Mouse (Mus musculus) spleen, adult 12 weeks (tissue): ENCODE results near the gene Nuak1.

ENCODE experiments used
- DNase-seq: peaks from one replicate; pipeline ENCODE4 v3.0.0; 2022; ENCODE audit warnings: low spot score

The Nuak1 gene

GRCm38 (mm10) chr10:84381276-84381798, 59.1 kb downstream of the Nuak1 start:
- DNase-seq = no peak

- no peak for DNase-seq
These were observed 61.0 kb downstream of the Nuak1 start for GRCm38 (mm10) chr10:84379366-84379765.

DNA sequence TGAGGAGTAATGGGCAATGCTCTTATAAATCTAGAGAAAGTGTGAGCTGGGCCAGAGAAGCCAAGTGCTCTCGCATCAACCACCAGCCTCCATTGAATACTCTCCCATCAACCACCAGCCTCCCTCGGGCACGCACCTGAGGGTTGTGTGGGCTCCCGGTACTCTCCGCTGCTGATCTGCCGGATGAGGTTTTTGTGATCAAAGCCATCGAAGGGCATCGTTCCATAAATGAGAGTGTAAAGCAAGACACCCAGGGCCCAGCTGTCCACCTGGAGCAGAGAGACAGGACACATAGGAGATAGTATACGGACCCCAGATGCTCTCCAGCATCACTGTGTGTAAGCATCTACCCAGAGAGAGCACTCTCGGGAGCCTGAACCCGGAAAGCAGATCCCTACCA, 62.4 kb downstream of the Nuak1 start:
- DNase-seq = no peak

GRCm38 (mm10) chr10:84376346-84376745, 64.1 kb downstream of the Nuak1 start:
- DNase-seq = no peak

GRCm38 (mm10) chr10:84374996-84375395, 65.4 kb downstream of the Nuak1 start:
- DNase-seq = no peak

DNA sequence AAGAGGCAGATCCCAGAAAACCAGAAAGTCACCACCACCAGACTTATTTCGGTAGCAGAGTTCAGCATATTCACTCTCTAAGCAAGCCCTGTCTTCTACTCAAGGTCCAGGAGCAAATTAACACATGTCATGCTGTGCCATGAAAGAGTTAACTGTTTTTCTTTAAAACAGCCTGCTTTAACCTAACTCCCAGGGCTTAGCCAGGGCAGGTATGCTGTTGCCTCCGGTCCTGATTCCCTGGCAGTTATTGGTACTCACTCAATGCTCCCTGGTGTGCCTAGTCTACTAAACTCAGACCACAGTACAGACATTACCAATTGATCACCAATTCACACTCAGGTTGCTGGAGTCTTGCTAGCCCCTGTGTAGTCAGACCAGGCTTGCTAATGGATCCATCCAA, 66.9 kb downstream of the Nuak1 start:
- no peak for DNase-seq

DNA sequence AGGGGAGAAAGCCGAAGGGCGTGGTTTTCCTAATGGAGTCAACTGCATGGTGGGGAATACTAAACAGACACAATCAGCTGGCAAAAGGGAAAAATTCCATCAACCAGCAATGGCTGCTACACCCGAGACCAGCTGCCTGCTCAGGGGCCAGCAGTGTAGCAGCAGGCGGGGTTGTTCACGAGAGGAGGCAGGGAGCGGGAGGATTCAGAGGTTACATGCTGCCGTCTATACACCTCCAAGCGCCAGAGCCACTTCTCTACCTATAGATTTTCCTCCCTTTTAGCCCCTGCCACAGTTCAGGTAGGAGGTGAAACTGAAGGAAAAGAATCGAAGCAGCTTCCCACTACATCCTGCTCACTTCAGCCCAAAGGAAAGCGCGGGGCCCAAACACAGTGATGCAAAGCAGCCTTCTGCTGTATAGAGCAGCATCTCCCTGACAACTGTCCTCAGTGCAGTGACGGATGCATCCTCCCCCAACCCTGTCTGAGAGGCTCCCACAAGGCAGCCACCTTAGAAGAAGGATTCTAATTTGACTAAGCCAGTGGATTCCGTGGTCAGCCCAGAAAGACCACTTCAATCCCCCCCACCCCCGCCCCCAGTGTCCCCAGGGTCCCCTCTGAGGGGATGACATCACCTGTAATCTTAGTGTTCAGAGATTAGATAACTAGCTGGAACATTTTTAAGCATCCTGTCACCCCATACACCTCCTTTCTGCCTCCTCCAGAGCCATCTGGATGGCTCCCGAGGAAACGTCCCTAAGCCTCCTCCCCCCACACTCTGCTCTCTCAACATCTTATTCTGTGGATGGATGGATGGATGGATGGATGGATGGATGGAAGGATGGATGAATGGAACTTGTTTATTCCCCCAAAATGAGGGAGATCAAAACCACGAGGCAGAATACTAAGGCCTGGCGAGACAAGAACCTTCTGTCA, 68.0 kb downstream of the Nuak1 start:
- no peak for DNase-seq

DNA sequence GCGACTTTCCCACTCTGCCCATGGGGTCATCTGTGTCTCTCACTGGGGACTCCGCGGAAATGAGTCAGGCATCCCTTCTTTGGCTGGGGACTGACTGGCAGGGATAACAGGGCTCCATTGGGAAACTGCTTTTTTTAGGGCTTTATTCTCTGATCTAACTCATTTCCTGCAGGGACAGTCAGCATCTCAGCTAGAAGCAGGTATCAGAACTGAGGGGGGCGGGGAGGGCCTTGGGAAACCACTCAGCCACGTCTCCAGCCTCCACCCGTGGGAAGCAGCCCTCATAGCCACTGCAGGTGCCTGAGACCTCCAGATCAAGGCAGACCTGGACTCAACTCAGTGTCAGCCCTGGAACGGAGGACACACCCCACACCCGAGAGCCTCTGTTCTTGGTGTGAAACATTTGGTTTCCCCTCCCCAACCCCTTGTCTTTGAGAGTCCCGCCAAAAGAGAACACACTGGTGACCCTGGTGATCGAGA, 68.7 kb downstream of the Nuak1 start:
- DNase-seq = no peak

- no peak for DNase-seq
These were observed 69.2 kb downstream of the Nuak1 start for GRCm38 (mm10) chr10:84371230-84371629.

- DNase-seq = no peak
These were observed 70.6 kb downstream of the Nuak1 start for GRCm38 (mm10) chr10:84369646-84370314.

- DNase-seq = no peak
These were observed 72.2 kb downstream of the Nuak1 start for GRCm38 (mm10) chr10:84368185-84368584.

- DNase-seq = no peak
These were observed 75.1 kb downstream of the Nuak1 start for GRCm38 (mm10) chr10:84365166-84365865.

- no peak for DNase-seq
These were observed 76.6 kb downstream of the Nuak1 start for GRCm38 (mm10) chr10:84363833-84364232.

DNA sequence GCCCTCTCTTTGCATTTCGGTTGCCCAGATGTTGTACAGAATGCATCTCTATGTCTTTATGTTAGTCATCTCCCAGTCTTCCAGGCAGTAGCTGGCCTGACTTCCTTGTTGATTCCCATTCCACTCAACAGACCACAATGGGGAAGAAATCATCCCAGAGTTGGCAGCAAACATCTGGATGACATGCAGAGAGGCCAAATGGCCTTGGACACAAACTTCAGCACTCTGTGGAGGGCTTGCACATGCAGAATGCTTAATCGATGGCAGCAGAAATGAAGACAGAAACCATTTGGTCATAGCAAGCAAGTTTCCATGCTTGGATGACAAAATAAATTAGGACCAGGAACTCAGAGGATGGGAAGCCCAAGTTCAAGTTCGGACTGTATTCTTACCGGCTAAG, 79.4 kb downstream of the Nuak1 start:
- no peak for DNase-seq

DNA sequence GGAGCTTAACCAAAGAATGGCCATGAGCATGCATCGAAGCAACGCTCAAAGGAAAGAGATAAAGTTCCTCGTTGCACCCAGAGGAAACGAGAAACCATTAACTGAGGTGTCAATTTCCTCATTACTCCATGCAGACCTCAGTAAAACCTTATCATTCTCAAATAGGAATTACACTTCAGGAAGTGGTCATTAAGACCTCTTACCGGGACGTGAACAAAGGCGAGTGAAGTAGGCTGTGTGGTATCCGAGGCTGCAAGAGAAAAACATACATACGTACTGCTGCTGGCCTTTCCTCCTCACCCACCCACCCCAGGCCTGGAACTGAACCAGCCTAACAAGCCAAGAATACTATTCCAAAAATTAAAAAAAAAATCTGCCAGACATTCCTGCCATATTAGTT, 80.0 kb downstream of the Nuak1 start:
- no peak for DNase-seq

- DNase-seq = no peak
These were observed 81.7 kb downstream of the Nuak1 start for GRCm38 (mm10) chr10:84358738-84359120.

- DNase-seq = no peak
These were observed 82.2 kb downstream of the Nuak1 start for GRCm38 (mm10) chr10:84357997-84358737.

DNA sequence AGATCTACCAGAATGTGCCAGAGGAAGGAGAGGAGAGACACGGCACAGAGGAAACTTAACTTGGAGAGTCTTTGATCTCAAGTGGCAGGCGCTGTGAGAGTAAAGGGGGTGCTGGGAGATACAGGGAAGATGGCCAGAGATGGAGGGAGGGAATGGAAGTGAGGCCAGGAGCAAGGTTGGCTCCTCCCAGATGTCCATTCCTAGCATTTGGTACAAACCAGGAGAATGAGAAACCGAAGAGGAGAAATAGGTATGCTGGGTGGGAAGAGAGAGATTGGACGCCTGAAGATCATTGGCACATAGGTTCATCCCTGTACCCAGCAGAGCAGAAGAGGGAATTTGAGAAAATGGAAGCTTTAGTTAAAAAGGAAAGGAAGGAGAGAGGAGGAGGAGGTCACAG, 82.8 kb downstream of the Nuak1 start:
- no peak for DNase-seq

- no peak for DNase-seq
These were observed 86.1 kb downstream of the Nuak1 start for GRCm38 (mm10) chr10:84354323-84354722.

- no peak for DNase-seq
These were observed 94.7 kb downstream of the Nuak1 start for GRCm38 (mm10) chr10:84345730-84346129.

DNA sequence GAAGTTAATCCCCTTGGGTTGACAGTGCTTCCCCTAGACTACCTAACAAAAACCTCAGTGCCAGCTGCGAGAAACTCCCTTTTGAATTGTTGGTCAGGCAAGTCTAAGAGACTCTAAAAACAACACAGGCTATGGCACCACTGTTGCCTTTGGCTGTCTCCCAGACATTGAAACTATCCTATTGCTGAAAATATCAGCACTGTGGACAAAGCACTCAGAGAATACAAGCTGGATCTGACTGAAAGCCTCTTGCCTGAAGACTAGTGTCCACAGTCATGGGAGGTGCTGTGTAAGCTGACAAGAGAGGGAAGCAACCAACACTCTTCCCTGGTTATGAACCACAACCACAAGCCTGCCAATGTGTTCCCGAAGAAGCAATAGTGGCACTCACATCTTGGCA, 96.9 kb downstream of the Nuak1 start:
- DNase-seq = no peak

- no peak for DNase-seq
These were observed 100.9 kb downstream of the Nuak1 start for GRCm38 (mm10) chr10:84339456-84339855.
